Mouse (Mus musculus): Measurements from ENCODE around the gene Gpd1l.
"Not testable (repeated sequence)": the region's sequence is repeated elsewhere in the genome, so short reads cannot be mapped to it uniquely, and the experiment has no call there.

Gene Gpd1l

DNA sequence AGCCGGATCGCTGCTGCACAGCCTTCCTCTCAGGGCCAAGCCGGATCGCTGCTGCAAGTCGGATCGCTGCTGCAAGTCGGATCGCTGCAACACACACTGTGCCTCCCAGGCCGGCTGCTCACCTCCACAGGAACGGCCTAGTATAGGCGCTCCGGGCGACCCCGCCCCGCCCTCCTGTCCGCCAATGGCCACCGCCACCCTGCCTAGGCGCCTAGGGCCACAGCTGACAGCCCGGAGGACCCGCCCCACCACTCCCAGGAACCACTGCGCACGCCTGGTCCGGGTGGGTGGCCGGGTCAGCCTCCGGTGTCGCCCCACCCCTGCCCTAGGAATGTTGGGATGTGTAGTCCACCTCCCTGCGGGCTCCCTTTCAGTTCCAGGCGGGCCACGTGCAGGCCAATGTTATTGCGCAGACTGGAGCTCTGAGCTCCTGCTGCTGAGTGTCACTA is at the start of gene Gpd1l:
Gene Gpd1l (minus strand): TSS at position 265 of the 449 bp plus-strand sequence.
- DNase-seq (ENCODE audit: low spot score) = peak; percentile 77

DNA sequence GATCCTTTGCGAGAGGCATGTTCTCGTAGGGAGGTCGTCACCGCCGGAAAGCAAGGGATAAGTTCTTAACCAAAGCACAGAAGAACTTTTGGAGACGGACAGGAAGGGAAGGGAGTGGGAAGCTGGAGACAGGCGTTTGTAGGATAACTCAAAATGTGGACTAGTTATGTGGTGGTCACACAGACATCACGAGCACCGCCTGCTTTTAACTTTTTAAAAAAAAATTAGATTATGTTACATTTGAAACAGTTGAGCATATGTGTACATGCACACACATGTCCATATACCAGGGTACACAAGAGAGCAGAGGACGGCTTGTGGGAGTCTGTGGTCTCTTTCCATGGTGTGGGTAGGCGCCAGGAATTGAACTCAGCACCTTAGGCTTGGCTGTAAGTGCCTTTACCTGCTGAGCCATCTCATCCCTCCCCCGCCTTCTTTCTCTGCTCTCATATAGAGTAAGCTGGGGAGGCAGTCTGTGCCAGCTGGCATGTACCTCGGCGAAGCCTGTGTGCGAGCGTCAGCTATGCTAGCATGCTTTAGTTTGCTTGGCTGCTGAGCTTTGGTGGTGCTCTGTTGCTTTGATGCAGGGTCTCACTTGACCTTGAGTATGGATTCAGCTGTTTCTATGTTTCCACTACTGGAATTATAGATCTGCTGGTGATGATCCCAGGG is 49.0 kb upstream of the Gpd1l start, which contains the start of gene Rps27rt:
Gene Rps27rt (minus strand): TSS at position 51 of the 672 bp plus-strand sequence.
- no peak for DNase-seq (ENCODE audit: low spot score)

DNA sequence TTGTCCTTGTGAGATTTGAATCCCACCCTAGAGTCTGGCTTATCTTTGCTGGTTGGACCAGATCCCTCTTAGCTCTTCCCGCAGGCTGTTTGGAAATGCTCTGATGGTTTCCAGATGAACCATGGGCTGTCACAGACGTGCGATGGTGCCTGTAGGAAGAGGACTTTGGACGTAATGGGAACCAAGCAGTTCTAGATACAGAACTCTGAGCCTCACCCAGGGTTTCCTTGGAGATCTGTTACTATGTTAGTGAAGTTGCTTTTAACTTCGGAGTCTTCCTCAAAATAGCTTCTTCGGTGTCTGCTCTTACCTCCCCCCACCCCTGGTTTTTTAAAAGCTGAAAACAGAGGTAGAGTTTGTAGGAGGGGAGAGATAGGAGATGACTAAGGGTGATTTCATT is 46.2 kb upstream of the Gpd1l start:
- DNase-seq (ENCODE audit: low spot score) = no peak

DNA sequence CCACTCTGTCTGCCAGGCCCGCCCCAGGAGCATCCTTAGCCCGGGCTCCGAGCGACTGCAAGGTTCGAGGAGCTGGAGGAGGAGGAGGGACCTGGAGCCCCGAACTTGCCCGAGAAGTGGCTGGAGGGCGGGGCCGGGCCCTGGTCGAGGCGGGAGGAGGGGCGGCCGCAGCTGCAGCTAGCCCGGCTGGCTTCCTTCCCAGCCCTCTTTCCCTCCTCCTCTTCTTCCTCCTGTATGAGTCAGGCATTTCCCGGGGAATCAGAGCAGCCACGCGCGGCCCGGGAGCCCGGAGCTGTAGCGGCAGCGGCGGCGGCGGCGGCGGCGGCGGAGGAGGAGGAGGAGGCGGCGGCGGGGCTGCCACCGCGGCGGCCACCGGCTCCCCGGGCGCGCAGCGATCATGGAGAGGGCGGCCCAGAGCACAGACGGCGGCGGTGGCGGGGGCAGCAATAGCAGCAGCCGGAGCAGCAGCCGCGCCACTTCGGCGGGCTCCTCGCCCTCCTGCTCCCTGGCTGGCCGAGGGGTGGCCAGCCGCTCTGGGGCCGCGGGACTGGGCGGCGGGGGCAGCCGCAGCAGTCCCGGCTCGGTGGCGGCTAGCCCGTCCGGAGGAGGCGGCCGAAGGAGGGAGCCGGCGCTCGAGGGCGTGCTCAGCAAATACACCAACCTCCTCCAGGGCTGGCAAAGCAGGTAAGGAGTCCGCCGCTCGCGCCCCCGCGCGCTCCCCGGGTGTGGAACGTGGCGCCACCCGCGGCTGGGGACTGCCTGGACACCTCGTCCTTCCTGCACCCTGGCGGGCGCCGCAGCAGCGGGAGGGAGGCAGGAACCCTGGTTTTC is 44.7 kb upstream of the Gpd1l start, which contains the start of gene Osbpl10:
Gene Osbpl10 (plus strand): TSS at position 289 of the 831 bp plus-strand sequence.
- no peak for DNase-seq (ENCODE audit: low spot score)

DNA sequence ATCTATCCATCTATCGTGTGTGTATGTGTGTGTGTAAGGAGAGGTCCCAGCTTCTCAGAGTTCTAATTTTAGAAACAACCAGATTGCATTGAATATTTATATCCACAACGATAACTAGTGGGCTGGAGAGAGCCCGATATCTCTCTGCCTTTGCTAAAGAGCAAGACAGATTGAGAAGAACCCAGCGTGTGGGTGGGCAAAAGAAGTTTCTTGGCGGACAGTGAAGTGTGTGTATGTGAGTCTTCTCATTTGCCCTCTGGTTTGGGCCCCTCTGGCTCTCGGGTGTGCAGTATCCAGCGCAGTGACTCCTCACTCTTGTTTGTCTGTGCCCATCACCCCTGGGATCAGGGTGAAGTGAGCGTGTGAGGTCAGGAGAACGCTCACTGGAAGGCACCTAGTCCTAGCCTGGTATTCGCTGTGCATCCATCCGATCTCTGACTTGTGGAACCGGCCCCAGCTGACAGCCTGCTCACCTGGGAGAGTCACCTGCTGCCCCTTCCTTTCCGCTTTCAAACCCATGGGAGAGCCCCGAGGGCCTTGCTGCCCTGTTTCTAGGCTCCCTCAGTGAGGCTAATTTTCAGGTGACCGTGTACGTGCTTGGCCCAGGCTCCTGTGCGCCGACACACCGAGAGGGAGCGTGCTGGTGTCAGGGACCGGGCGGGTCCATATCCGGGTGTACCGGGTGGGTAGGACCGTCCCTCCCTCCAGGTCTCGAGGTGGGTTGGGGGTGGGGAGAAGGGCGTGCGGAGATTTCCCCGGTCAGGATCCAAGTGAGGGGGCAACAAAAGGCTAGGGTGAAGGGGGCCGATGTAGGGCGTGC is 43.9 kb upstream of the Gpd1l start:
- DNase-seq (ENCODE audit: low spot score) = no peak

DNA sequence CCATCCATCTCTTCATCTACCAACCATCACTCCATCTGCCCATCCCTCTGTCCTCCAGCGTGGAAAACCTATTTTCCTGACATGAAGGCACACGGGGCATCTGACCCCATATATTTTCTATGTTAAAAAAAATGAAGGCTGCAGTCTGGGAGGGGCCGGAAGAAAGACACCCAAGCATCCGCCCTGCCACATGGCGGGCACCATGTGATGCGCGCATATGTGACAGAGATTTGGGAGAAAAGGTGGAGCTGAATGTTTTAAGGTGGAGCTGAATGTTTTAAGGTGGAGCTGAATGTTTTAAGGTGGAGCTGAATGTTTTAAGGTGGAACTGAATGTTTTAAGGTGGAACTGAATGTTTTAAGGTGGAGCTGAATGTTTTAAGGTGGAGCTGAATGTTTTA is 32.5 kb upstream of the Gpd1l start:
- DNase-seq (ENCODE audit: low spot score) = not testable (repeated sequence)

DNA sequence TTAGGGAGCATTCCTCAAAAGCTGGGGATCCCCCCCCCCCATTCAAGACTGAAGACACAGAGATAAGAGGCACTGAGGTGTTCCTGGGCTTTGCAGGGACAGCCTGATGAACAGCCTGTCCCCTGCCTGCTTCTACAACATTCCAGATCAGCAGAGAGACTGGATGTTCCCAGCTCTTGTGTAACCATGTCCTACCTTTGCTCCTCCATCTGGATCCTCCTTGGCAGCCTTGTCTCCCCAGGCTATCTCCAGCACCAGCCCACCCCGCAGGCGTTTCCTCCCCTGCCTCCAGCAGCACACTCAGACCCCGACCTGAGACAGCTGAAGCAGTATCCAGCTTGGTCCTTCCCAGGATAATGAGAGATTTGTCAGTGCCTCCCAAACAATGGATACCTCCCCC is 30.3 kb upstream of the Gpd1l start:
- no peak for DNase-seq (ENCODE audit: low spot score)

DNA sequence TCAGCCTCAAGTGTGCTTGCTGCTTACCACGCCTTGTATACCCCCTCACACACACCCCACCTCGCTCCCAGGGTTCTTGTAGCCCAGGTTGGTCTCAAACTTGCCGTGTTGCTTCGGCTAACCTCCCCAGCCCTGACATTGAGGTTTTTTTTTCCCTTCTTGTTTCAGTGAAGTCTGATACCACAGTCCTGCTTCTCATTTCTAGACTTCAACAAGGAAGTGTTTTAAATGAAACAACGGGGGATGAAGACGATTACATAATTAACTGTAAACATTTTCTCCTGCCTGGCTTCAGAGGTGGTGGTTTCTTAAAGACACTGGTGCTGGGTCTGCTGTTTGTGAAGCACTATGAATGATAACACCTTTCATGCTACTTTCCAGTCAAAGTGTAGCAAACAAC is 27.1 kb upstream of the Gpd1l start:
- DNase-seq (ENCODE audit: low spot score) = no peak

DNA sequence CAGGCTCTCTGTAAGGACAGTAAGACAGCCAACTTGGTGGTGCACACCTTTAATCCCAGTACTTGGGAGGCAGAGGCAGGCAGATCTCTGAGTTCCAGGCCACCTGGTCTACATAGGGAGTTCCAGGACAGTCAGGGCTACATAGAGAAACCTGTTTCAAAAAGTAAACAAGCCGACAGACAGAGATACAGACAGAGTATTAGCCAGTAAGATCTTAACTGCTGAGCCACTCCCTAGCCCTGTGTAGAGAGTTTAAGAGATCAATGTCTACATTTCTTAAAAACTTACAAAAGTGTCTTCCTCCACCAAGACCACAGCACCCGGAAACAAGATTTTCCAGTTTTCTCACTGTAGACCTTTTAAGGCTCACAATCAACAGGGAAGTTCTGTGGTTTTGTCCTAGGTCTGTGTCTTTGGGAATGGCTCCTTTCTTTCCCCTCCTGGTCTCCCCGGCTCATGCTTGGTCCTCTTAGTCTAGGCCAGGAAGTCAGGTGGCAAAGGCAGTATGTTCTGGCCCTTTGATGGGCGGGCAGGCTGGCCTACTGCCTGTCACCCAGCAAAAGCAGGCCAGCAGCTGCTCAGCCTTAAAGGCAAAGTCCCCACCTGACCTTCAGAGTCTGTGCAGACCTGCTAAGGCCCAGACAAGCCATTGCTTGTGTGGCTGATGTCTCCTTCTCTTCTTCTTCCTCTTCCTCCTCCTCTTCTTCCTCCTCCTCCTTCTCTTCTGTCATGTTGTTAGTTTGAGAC is 26.4 kb upstream of the Gpd1l start:
- DNase-seq (ENCODE audit: low spot score) = no peak

DNA sequence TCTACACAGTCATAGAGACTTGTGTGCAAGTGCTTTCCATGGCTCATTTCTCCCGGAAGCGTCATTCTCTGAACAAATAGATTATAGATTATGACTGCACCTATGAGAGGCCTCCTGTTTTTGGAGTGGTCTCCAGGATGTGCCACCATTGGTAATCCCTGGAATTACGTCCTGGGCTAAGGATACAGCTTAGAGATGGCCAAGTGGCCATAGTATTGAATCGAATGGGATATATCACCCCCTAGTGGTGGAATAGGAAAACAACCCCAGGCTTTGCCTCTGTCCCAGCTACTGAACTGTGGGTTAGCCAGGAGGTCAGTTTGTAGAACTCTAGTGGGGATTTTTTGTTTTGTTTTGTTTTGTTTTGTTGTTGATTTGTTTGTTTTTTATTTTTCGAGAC is 23.2 kb upstream of the Gpd1l start:
- no peak for DNase-seq (ENCODE audit: low spot score)

DNA sequence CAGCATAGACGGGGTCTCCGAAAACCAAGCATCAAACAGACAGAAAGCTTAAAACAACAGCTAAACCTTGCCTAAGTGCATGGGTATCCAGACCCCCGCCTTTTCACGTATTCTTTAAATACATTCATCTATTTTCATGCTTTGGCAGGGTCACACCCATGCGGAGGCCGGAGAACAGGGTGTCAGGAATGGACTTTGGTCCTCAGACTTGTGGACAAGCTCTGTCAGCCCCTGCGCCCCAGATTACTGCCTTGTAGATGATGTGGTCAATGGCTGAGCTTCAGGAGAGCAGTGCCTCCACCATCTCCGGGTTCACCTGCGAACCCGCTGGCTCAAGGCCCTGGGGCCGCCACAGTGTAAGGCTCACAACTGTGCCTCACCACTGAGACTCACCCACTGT is 21.6 kb upstream of the Gpd1l start:
- no peak for DNase-seq (ENCODE audit: low spot score)

DNA sequence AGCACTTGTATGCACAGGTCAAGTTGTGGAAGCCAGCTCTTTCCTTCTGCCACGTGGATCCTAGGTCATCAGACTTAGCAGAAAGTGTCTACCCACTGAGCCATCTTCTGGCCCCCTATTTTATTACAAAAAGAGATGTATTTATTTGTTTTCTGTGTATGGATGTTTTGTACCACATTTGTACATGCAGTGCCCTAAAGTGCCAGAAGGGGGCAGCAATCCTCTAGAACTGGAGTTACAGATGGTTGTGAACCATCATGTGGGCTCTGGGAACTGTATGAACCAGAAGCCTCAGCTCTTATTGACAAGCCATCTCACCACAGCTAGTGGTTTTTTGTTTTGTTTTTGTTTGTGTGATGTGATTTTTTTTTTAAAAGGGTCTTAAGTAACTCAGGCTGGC is 19.1 kb upstream of the Gpd1l start:
- no peak for DNase-seq (ENCODE audit: low spot score)

DNA sequence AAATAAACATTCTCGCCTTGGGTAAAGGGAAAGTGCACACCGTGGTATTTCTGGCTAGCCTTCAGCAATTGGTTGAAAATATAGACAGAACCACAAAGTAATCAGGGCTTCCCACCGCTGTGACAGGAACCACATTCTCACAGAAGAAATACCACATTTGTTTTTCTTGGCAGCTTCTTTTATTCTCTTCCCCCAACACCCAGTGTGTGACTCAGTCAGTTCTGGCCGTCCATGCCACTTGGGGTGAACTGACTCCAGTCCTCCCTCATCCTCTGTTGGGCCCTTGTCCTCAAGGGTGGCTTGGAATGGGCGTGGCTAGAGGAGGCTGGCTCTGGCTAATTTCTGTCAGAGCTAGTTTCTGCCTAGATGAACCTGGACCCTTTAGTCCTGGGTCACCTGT is 14.6 kb upstream of the Gpd1l start:
- DNase-seq (ENCODE audit: low spot score) = no peak

DNA sequence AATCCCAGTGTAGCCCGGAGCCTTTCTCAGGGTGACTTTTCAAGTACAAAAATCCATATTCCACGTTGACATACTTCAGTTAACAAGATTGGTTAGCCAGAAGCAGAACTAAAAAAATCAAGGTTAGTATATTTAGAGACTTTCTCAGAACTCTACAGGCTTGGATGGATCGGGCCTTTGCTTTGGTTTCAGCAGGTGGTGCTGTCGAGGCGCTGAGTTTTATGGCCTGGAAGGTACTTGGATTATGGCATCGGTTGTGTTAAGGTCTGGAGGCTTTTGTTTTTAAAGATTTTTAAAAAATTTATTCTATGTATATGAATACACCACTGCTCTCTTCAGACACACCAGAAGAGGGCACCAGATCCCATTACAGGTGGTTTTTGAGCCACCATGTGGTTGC is 11.8 kb upstream of the Gpd1l start:
- no peak for DNase-seq (ENCODE audit: low spot score)

DNA sequence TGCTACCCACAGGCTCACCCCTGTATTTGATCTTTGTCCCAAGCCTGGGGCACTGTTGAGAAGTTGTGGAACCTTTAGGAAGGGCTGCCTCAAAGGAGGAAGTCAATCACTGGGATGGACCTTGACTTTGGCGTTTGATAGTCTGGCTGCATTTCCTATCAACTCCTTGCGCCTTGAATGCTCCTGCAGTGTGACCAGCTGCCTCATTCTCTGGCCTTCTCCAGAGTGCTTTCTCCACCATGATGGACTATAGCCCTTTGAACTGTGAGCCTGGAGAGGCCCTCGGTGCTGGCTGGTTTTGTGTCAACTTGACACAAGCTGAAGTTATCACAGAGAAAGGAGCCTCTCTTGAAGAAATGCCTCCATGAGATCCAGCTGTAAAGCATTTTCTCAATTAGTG is 10.9 kb upstream of the Gpd1l start:
- DNase-seq (ENCODE audit: low spot score) = no peak

DNA sequence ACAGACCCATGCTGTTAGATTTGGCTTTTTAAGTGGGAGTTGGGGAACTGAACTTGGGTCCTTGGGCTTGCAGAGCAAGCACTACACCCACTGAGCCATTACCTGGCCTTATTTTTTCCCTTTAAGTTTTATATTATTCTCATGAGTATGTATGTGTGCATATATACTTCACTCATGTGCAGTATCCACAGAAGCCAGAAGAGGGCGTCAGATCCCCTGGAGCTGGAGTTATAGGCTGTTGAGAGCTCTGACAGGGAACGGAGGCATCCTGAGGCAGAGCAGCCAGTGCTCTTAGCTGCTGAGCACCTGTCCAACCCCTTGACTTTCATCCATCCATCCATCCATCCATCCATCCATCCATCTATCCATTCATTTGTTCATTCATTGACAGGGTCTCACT is 2.9 kb upstream of the Gpd1l start:
- DNase-seq (ENCODE audit: low spot score) = no peak

DNA sequence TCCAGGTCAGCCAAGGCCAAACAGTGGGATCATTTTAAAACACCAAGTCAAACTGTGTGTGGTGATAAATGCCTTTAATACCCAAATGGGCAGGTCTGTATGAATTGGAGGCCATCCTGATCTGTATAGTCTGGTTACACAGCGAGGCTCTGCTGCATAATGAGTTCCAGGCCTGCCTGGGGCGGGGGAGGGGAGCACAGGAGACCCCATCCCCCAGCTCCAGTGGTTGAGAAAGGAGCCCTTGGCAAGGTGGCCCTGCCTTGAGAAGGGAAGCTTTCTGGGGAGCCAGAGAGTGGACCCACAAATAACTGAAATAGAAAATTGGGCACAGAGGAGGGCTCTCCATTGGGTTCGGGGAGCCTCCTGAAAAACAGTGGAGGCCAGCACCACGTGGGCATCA is 1.5 kb upstream of the Gpd1l start:
- no peak for DNase-seq (ENCODE audit: low spot score)

DNA sequence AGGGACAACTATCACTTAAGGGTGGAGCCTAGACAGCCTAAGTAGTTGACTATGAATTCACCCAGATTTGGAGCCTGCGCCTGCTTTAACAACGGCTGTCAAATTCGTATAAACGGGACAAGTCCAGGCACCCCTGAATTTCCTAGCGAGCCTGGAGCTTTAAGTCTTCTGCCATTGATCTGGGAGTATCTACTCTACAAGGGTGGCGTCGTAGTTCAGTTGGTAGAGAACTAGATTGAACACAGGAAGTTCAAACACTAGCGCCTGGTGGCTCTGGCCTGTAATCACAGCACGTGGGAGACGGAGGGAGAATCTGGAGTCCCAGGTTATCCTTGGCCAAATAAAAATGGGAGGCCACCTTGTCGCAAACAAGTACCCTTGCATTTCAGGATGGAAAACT is 444 bp upstream of the Gpd1l start:
- DNase-seq (ENCODE audit: low spot score) = no peak

DNA sequence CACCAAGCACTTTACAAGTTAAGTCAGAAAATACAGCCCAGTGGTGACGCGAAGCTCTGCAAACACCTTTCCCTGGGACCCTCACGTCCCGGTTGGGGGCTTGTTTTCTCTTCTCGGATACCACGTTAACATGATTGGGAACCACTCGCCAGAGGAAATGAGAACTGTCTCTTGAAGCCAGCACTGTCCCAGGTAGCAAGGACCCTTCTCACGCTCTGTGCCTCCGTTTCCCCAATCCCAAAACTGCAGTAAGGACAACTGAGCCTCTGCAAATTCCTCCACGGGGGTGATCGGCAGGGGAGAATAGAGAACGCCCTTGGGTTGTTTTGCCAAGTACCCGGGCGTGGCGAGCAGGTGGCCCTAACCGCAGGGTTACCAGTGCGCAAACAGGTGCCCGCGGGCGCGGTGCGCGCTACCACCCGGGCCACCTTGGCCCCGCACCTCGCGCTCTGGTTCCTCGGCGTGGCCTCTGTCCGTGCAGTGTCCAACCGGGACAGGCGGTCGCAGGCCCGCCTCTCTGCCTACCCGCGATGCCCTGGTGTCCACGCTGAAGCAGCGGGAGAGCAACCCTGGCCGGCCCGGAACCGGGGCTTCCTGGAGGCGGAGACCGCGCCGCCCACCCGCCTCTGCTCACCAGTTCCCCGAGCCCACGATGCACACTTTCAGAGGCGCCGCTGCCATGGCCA is 607 bp downstream of the Gpd1l start:
- no peak for DNase-seq (ENCODE audit: low spot score)

DNA sequence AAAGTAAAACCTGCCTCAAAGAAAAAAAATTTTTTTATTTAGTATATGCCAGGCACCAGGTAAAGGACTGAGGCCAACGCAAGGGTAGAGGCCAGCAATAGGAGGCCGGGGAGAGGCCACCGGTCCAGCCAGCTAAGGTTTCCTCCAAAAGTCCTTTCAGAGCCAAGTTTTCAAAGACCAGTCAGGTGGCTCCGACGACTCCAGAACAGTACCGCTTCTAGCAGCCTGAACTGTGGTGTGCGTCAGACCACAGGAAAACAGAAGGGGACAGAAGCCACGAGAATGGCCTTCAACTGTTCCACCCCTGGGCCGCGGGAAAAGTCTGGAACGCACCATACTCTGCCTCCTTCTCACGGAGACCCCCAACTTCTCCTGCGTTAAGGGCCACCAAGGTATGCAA is 1.2 kb downstream of the Gpd1l start:
- DNase-seq (ENCODE audit: low spot score) = no peak

DNA sequence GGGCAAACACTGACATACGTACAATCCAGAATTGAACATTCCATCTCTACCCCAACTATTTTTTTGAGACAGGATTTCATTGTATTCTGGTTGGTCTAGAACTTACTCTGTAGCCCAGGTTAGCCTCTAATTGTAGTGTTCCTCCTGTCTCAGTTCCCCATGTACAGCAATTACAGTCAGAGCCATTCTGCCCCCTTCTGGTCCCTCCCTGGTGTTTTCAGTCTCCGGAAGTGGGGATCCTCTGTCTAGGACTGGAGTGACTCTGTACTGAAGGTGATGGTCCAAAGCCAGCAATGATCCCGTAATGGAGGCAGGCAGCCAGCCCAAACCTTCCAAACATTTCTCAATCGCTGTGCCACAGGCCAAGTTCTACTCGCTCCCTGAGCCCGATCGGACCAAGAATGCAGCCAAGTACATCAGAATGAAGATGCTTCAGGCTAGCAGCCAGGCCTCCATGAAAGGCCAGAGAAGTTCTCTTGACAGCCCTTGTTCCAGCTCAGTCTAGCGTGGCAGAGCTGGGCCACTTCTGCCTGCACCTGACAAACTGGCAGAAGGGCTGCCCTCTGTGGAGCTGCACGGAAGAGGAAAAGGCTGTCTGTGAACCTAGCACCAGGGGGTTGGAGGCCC is 3.2 kb downstream of the Gpd1l start:
- no peak for DNase-seq (ENCODE audit: low spot score)
